Mouse (Mus musculus) adrenal gland, adult 2 months (tissue): Measurements from ENCODE around the gene Mpp4. TPM values are rescaled to one million over a fixed set of nuclear protein-coding genes. Genes with fewer than 3 reads are reported as not detected.

Experiments
- polyA plus RNA-seq: library from polyadenylated mRNA; depleted of rRNA; stranded (reverse); fragments of >200 nt; gene quantifications from 2 replicates; pipeline ENCODE4 v1.2.3, GENCODE M21; 2012; rRNA removed
- total RNA-seq, 2 experiments: library from RNA; stranded (reverse); gene quantifications; 2 replicates each; pipeline ENCODE4 v1.2.3; 2021

Mpp4 gene
- total and polyA plus RNA-seq, 3 experiments: 0.37 to 0.62 TPM; not detected in 1

Other genes starting within 250 kb of the Mpp4 start
- gene Trak2, start 190.0 kb downstream of the Mpp4 start, total RNA-seq: 10 to 100 TPM; 57.0 to 68.5 TPM
- 34.4 and 37.4 TPM in 2 replicates for gene Trak2, start 190.0 kb downstream of the Mpp4 start, polyA plus RNA-seq
- 10 to 100 TPM; 25.7 to 34.7 TPM for gene Stradb, start 189.9 kb downstream of the Mpp4 start, total RNA-seq
- gene Stradb, start 189.9 kb downstream of the Mpp4 start, polyA plus RNA-seq: 13.7 and 16.6 TPM in 2 replicates
- not detected for gene C2cd6, start 68.5 kb downstream of the Mpp4 start, total RNA-seq
- not detected in 2 replicates for gene C2cd6, start 68.5 kb downstream of the Mpp4 start, polyA plus RNA-seq
- 10 to 100 TPM; 18.1 to 25.8 TPM for gene Tmem237, start 43.0 kb downstream of the Mpp4 start, total RNA-seq
- gene Tmem237, start 43.0 kb downstream of the Mpp4 start, polyA plus RNA-seq: 1.8 and 2.1 TPM in 2 replicates
- 10 to 100 TPM; 10.1 to 13.8 TPM for gene Als2, start 73.8 kb upstream of the Mpp4 start, total RNA-seq
- 2.2 and 2.3 TPM in 2 replicates for gene Als2, start 73.8 kb upstream of the Mpp4 start, polyA plus RNA-seq
- not detected for gene Cdk15, start 93.5 kb upstream of the Mpp4 start, total RNA-seq
- 0.11 TPM in 1 of 2 replicates, not detected in the other for gene Cdk15, start 93.5 kb upstream of the Mpp4 start, polyA plus RNA-seq